Mouse (Mus musculus) limb, embryonic 11.5 days (tissue): ENCODE measurements around the gene Rbfox1. TPM values are rescaled to one million over a fixed set of nuclear protein-coding genes. Genes with fewer than 3 reads are reported as not detected.

Source experiments
- ATAC-seq: fragments of 200-750 bp; cut with Nextera tagmentation; 2 replicates; pipeline ENCODE4 v1.8.0; 2017; ENCODE audit warnings: low read depth; ENCODE audit not compliant: insufficient number of reproducible peaks, low FRiP score, low TSS enrichment
- DNase-seq: peaks from one replicate; pipeline ENCODE4 v3.0.0-alpha.2; 2015; ENCODE audit warnings: low spot score
- H3K27ac ChIP-seq: fragments of 300-500 bp; sonication (generic); replicated peaks from 2 replicates; pipeline ENCODE4 v1.5.1; 2014; ENCODE audit warnings: low read depth, mild to moderate bottlenecking, low read length
- H3K27me3 ChIP-seq: fragments of 300-500 bp; sonication (generic); 2 replicates; pipeline ENCODE4 v1.6.1; 2014; ENCODE audit warnings: mild to moderate bottlenecking, low read length, mixed read lengths; ENCODE audit not compliant: control insufficient read depth, insufficient read depth
- H3K36me3 ChIP-seq: fragments of 300-500 bp; sonication (generic); 2 replicates; pipeline ENCODE4 v1.6.1; 2014; ENCODE audit warnings: mild to moderate bottlenecking, low read length, moderate library complexity, mixed read lengths; ENCODE audit not compliant: control insufficient read depth, insufficient read depth
- H3K4me1 ChIP-seq: fragments of 300-500 bp; sonication (generic); 2 replicates; pipeline ENCODE4 v1.6.1; 2014; ENCODE audit warnings: low read length, mixed read lengths; ENCODE audit not compliant: control insufficient read depth, insufficient read depth
- H3K4me2 ChIP-seq: fragments of 300-500 bp; sonication (generic); 2 replicates; pipeline ENCODE4 v1.6.1; 2014; ENCODE audit warnings: low read depth, mild to moderate bottlenecking, moderate library complexity; ENCODE audit not compliant: severe bottlenecking
- H3K4me3 ChIP-seq: fragments of 300-500 bp; sonication (generic); 2 replicates; pipeline ENCODE4 v1.5.1; 2014; ENCODE audit warnings: low read depth, low read length
- H3K9ac ChIP-seq: fragments of 300-500 bp; sonication (generic); 2 replicates; pipeline ENCODE4 v1.6.1; 2014; ENCODE audit warnings: mild to moderate bottlenecking, low read length
- H3K9me3 ChIP-seq: fragments of 300-500 bp; sonication (generic); 2 replicates; pipeline ENCODE4 v1.6.1; 2016; ENCODE audit warnings: low read length; ENCODE audit not compliant: control insufficient read depth
- WGBS: fragments of 180-500 bp; shearing (Covaris S2); extraction: QIAGEN DNeasy Blood & Tissue Kit; methylation state at CpG from one replicate; pipeline ENCODE4 v1.1.7; 2014; 5-methylcytosine and 5-hydroxymethylcytosine counted together
- polyA plus RNA-seq: library from polyadenylated mRNA; unstranded; fragments of >200 nt; fragmentation: Nextera tagmentation; extraction: Ambion mirVana; gene quantifications from 2 replicates; pipeline ENCODE4 v1.2.1, GENCODE M21; 2014

Rbfox1 gene
- polyA plus RNA-seq, 1 experiment from 2014 or later, result 0.81 TPM

DNA sequence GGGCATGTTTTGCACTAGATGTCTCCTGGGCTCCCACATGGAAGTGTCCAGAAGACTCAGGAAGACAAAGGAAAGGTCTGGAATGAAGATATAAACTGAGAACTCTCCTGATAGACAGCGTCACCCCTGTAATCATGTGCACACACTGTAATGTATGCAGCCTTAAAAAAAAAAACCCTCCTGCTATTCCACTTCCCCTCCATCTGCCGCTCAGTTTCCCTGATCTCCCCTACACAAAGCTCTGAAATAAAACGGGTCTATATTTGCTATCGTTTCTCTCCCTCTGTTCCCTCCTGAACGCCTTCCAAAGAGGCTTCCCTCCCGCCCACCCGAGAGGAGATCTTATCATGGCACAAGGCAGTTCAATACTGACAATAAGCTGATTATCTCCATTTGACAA is 151.9 kb downstream of the Rbfox1 start:
- Histone ChIP-seq H3K9me3 (no peaks in the 10 kb centered on the region), H3K4me1 (no peaks in the 10 kb centered on the region), H3K9ac (no peak overlapping the region), H3K4me3 (no peak overlapping the region), H3K27me3 (no peaks in the 10 kb centered on the region), H3K4me2 (no peak overlapping the region), H3K27ac (no peak overlapping the region), H3K36me3 (no peaks in the 10 kb centered on the region)
- ATAC-seq (no peak), DNase-seq (no peak)
- 83% methylated on average over 7 of the region's 7 CpGs for WGBS

DNA sequence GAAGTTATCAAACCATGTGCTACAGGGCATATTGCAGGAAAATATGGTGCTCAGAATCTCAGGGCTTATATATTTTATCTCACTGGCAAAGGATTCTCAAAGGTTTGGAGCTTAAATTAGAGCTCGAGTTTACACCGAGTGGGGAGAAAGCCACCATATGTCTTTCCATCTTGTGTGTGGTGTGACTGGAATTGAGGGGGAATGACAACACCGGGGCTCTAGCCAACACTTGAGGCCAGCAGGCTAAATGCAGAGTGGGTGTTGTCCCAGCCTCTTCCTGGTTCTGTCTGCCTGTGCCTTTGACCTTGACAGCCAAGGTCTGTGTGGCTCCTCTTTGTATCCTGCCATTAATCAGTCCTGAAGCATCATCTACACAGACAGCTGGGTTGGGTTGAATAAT is 157.6 kb downstream of the Rbfox1 start:
- Histone ChIP-seq H3K9ac (no peak overlapping the region), H3K4me3 (no peak overlapping the region), H3K27ac (no peak overlapping the region), H3K4me2 (no peak overlapping the region), H3K4me1 (no peaks in the 10 kb centered on the region), H3K9me3 (no peaks in the 10 kb centered on the region), H3K36me3 (no peaks in the 10 kb centered on the region), H3K27me3 (no peaks in the 10 kb centered on the region)
- 75% methylated on average over 3 of the region's 3 CpGs for WGBS
- DNase-seq (no peak), ATAC-seq (no peak)

GRCm38 (mm10) chr16:6048601-6049000 is 163.4 kb downstream of the Rbfox1 start:
- DNase-seq, result no peak
- no peaks in the 10 kb centered on the region for H3K4me1 ChIP-seq
- no peaks in the 10 kb centered on the region for H3K9me3 ChIP-seq
- H3K36me3 ChIP-seq, result no peaks in the 10 kb centered on the region
- no peak overlapping the region for H3K4me3 ChIP-seq
- no peak overlapping the region for H3K4me2 ChIP-seq
- no peak overlapping the region for H3K27ac ChIP-seq
- ATAC-seq, result no peak
- WGBS, result 94% methylated on average over 1 of the region's 1 CpGs
- H3K27me3 ChIP-seq, result no peaks in the 10 kb centered on the region
- no peak overlapping the region for H3K9ac ChIP-seq

GRCm38 (mm10) chr16:6062495-6062894 is 177.3 kb downstream of the Rbfox1 start:
- Histone ChIP-seq H3K9ac (no peak overlapping the region), H3K27ac (no peak overlapping the region), H3K9me3 (no peaks in the 10 kb centered on the region), H3K4me1 (no peaks in the 10 kb centered on the region), H3K36me3 (no peaks in the 10 kb centered on the region), H3K4me3 (no peak overlapping the region), H3K4me2 (no peak overlapping the region), H3K27me3 (no peaks in the 10 kb centered on the region)
- DNase-seq (no peak), ATAC-seq (no peak)
- WGBS, result 79% methylated on average over 1 of the region's 1 CpGs

DNA sequence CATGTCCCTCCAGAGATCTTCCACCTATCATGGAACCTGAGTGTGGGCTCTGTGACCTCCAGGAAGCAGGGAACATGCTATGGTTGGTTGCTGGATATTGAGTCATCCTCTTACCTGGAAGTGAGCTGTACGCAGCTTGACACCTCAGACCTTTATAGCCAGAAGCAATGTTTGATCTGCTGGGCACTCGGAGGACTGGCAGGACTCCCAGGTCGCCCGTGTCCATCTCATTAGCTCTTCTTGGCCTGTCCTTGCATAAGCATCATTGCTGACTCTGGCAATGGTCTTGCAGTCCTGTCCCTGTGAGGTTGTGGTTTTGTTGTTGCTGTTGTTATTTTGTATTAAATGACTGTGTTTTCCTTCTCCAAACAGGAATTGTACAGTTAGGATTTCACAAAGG is 180.3 kb downstream of the Rbfox1 start:
- Histone ChIP-seq H3K9me3 (no peaks in the 10 kb centered on the region), H3K27me3 (no peaks in the 10 kb centered on the region), H3K4me2 (no peak overlapping the region), H3K27ac (no peak overlapping the region), H3K4me3 (no peak overlapping the region), H3K4me1 (no peaks in the 10 kb centered on the region), H3K9ac (no peak overlapping the region), H3K36me3 (no peaks in the 10 kb centered on the region)
- DNase-seq (no peak), ATAC-seq (no peak)
- 88% methylated on average over 4 of the region's 4 CpGs for WGBS

DNA sequence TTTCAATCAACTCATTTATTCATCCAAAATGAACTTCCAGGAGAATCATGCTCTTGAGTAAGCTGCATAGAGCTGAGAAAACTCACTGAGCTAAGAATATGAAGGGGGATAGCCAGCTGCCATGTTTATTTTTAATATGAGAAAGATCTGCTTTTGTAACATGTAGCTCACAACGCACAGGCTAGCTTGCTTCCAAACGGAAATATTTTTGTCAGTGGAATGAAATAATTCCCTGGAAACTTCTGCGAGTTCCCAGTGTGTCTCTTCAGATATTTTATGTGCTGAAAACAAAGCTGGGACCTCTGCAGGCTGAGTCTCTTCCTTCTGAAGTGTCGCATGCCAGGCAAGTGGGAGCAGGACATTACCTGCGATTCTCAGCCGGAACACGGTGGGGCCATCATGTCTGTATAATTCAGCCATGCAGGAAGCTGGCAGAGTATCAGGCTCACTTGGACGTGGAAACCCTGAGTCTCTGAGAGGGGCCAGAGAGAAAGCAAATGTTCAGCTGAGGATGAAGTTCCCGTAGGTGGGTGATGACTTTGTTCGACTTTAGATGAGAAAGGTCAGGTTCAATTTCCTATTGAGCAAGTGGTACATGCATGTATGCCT is 190.4 kb downstream of the Rbfox1 start:
- WGBS, result 87% methylated on average over 10 of the region's 10 CpGs
- no peak overlapping the region for H3K9ac ChIP-seq

GRCm38 (mm10) chr16:6079017-6079416 is 193.9 kb downstream of the Rbfox1 start:
- WGBS, result 77% methylated on average over 4 of the region's 4 CpGs
- H3K36me3 ChIP-seq, result no peaks in the 10 kb centered on the region
- no peaks in the 10 kb centered on the region for H3K9me3 ChIP-seq
- no peak for DNase-seq
- no peak overlapping the region for H3K4me2 ChIP-seq
- H3K9ac ChIP-seq, result no peak overlapping the region
- ATAC-seq, result no peak
- no peaks in the 10 kb centered on the region for H3K4me1 ChIP-seq
- H3K27ac ChIP-seq, result no peak overlapping the region
- H3K4me3 ChIP-seq, result no peak overlapping the region
- H3K27me3 ChIP-seq, result no peaks in the 10 kb centered on the region

More for the DNA sequence above, 190.4 kb downstream of the Rbfox1 start:
- no peaks in the 10 kb centered on the region for H3K9me3 ChIP-seq
- DNase-seq, result no peak
- no peak for ATAC-seq
- H3K36me3 ChIP-seq, result no peaks in the 10 kb centered on the region
- H3K27ac ChIP-seq, result no peak overlapping the region
- no peak overlapping the region for H3K4me3 ChIP-seq
- no peaks in the 10 kb centered on the region for H3K4me1 ChIP-seq
- H3K27me3 ChIP-seq, result no peaks in the 10 kb centered on the region
- H3K4me2 ChIP-seq, result no peak overlapping the region

- no peak overlapping the region for H3K9ac ChIP-seq
- 0 out of 2 replicates have a peak, but pooled peaks cover 3% of the 10 kb centered on the region for H3K4me1 ChIP-seq
- H3K4me3 ChIP-seq, result no peak overlapping the region
- ATAC-seq, result no peak
- no peak overlapping the region for H3K4me2 ChIP-seq
- H3K27ac ChIP-seq, result no peak overlapping the region
- no peak for DNase-seq
- whole genome bisulfite sequencing, result 79% methylated on average over 7 of the region's 7 CpGs
- no peaks in the 10 kb centered on the region for H3K36me3 ChIP-seq
- H3K27me3 ChIP-seq, result no peaks in the 10 kb centered on the region
- H3K9me3 ChIP-seq, result no peaks in the 10 kb centered on the region
These were observed 199.7 kb downstream of the Rbfox1 start for GRCm38 (mm10) chr16:6084701-6085365.
